Mouse (Mus musculus): ENCODE measurements around the gene Irf2. TPM values are rescaled to one million over a fixed set of nuclear protein-coding genes. Genes with fewer than 3 reads are reported as not detected.

Irf2 gene
- total and polyA plus RNA-seq, 3 experiments: 4.9 to 19.4 TPM; not detected in 1

DNA sequence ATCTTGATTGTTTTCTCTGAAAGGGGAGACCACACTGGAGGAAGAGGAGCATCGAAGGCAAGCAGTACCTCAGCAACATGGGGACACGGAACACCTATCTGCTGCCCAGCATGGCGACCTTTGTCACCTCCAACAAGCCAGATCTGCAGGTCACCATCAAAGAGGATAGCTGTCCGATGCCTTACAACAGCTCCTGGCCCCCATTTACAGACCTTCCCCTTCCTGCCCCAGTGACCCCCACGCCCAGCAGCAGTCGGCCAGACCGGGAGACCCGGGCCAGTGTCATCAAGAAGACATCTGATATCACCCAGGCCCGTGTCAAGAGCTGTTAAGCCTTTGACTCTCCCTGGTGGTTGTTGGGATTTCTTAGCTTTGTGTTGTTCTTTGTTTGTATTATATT is 106.4 kb downstream of the Irf2 start:
- TF ChIP-seq BHLHE40 (IDR thresholded peaks at IDR 0.05; ENCODE audit: borderline replicate concordance, low read depth, low read length): no peak
- TF ChIP-seq ZKSCAN1 (IDR thresholded peaks at IDR 0.05; ENCODE audit: low read depth, low read length): no peak
- TF ChIP-seq TCF12 (IDR thresholded peaks at IDR 0.05; ENCODE audit: low read depth, low read length): no peak
- TF ChIP-seq MEF2A (IDR thresholded peaks at IDR 0.05; ENCODE audit: extremely low read depth, insufficient replicate concordance, low read depth, low read length, poor library complexity, severe bottlenecking): no peak
- TF ChIP-seq ETS1 (IDR thresholded peaks at IDR 0.05; ENCODE audit: low read depth, low read length): no peak
- TF ChIP-seq ZNF384 (IDR thresholded peaks at IDR 0.05; ENCODE audit: low read depth, low read length): no peak
- no peak for TF ChIP-seq ZC3H11A (IDR thresholded peaks at IDR 0.05; ENCODE audit: low read depth, low read length)
- no peak for TF ChIP-seq MAX (IDR thresholded peaks at IDR 0.05; ENCODE audit: low read length)
- no peak for TF ChIP-seq RAD21 (IDR thresholded peaks at IDR 0.05; ENCODE audit: low read depth, low read length)
- no peak for TF ChIP-seq CHD1 (IDR thresholded peaks at IDR 0.05; ENCODE audit: low read depth, low read length)
- no peak for TF ChIP-seq CHD2 (IDR thresholded peaks at IDR 0.05; ENCODE audit: low read length)
- no peak for TF ChIP-seq MAFK (IDR thresholded peaks at IDR 0.05; ENCODE audit: borderline replicate concordance, low read depth, low read length)
- Histone ChIP-seq H3K27me3 (ENCODE audit: control insufficient read depth in 1 of 2, insufficient read depth in 2 of 2, low read length in 2 of 2) (no peaks in the 10 kb centered on the region), H3K27ac (ENCODE audit: control insufficient read depth, low read depth, low read length) (no peak overlapping the region), H3K9ac (ENCODE audit: control insufficient read depth, low read depth, low read length, poor library complexity, severe bottlenecking) (no peak overlapping the region), H3K9me3 (replicated peaks; ENCODE audit: insufficient read depth, low read length) (no peaks in the 10 kb centered on the region), H3K4me1 (ENCODE audit: control insufficient read depth in 1 of 2, insufficient read depth in 2 of 2, low read length in 2 of 2) (peaks cover 17 to 40% of the 10 kb centered on the region in 2 experiments), H3K4me3 (ENCODE audit: control insufficient read depth in 1 of 2, insufficient read depth in 1 of 2, low read depth in 2 of 2, low read length in 2 of 2) (no peak overlapping the region), H3K79me2 (ENCODE audit: control insufficient read depth, insufficient read depth, low read length, poor library complexity) (no peaks in the 10 kb centered on the region), H3K36me3 (ENCODE audit: control insufficient read depth in 1 of 2, insufficient read depth in 2 of 2, low read length in 2 of 2) (peaks cover 6 to 27% of the 10 kb centered on the region in 2 experiments; a peak in 3 of 4 replicates)
- no peak for DNase-seq (ENCODE audit: low read depth, low spot score)

DNA sequence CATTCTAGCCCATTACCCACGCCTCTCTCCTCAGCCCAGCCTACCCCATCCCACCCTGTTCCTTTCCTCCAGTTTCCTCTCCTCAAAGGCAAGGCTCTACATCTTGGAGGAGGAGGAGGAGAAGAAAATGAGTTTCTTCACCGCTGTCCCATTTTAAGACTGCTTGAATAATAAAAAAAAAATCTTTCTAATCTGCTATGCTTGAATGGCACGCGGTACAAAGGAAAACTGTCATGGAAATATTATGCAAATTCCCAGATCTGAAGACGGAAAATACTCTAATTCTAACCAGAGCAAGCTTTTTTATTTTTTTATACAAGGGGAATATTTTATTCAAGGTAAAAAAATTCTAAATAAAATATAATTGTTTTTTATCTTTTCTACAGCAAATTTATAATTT is 107.4 kb downstream of the Irf2 start:
- Histone ChIP-seq H3K9me3 (replicated peaks; ENCODE audit: insufficient read depth, low read length) (no peaks in the 10 kb centered on the region), H3K4me3 (ENCODE audit: control insufficient read depth in 1 of 2, insufficient read depth in 1 of 2, low read depth in 2 of 2, low read length in 2 of 2) (no peak overlapping the region), H3K9ac (ENCODE audit: control insufficient read depth, low read depth, low read length, poor library complexity, severe bottlenecking) (no peak overlapping the region), H3K36me3 (ENCODE audit: control insufficient read depth in 1 of 2, insufficient read depth in 2 of 2, low read length in 2 of 2) (peaks cover 3 to 30% of the 10 kb centered on the region in 2 experiments; a peak in 3 of 4 replicates), H3K79me2 (ENCODE audit: control insufficient read depth, insufficient read depth, low read length, poor library complexity) (no peaks in the 10 kb centered on the region), H3K27ac (ENCODE audit: control insufficient read depth, low read depth, low read length) (no peak overlapping the region), H3K4me1 (ENCODE audit: control insufficient read depth in 1 of 2, insufficient read depth in 2 of 2, low read length in 2 of 2) (peaks cover 15 to 43% of the 10 kb centered on the region in 2 experiments), H3K27me3 (ENCODE audit: control insufficient read depth in 1 of 2, insufficient read depth in 2 of 2, low read length in 2 of 2) (no peaks in the 10 kb centered on the region)
- DNase-seq (ENCODE audit: low read depth, low spot score): no peak
- no peak for TF ChIP-seq POLR2AphosphoS2 (IDR thresholded peaks at IDR 0.05; ENCODE audit: low read length)
- no peak for TF ChIP-seq RCOR1 (IDR thresholded peaks at IDR 0.05; ENCODE audit: low read depth, low read length)
- no peak for TF ChIP-seq CTCF (IDR thresholded peaks at IDR 0.05 in 2 of 3, conservative IDR thresholded peaks at IDR 0.05 in 1 of 3; ENCODE audit: control insufficient read depth in 1 of 3, insufficient read depth in 1 of 3, low read depth in 2 of 3, low read length in 3 of 3, poor library complexity in 1 of 3, severe bottlenecking in 1 of 3)
- TF ChIP-seq HCFC1 (IDR thresholded peaks at IDR 0.05; ENCODE audit: low read depth, low read length): no peak
- TF ChIP-seq GATA1 (IDR thresholded peaks at IDR 0.05; ENCODE audit: low read depth, low read length): no peak
- TF ChIP-seq POLR2AphosphoS5 (IDR thresholded peaks at IDR 0.05; ENCODE audit: borderline replicate concordance, low read depth, low read length): no peak
- TF ChIP-seq ELF1 (IDR thresholded peaks at IDR 0.05; ENCODE audit: low read depth, low read length): no peak
- no peak for TF ChIP-seq GABPA (IDR thresholded peaks at IDR 0.05; ENCODE audit: low read depth, low read length)
- no peak for TF ChIP-seq MAX (IDR thresholded peaks at IDR 0.05; ENCODE audit: low read length)
- TF ChIP-seq MEF2A (IDR thresholded peaks at IDR 0.05; ENCODE audit: extremely low read depth, insufficient replicate concordance, low read depth, low read length, poor library complexity, severe bottlenecking): no peak
- no peak for TF ChIP-seq RAD21 (IDR thresholded peaks at IDR 0.05; ENCODE audit: low read depth, low read length)
- TF ChIP-seq MYC (IDR thresholded peaks at IDR 0.05; ENCODE audit: low read depth, low read length): no peak
- no peak for TF ChIP-seq ETS1 (IDR thresholded peaks at IDR 0.05; ENCODE audit: low read depth, low read length)
- no peak for TF ChIP-seq ZC3H11A (IDR thresholded peaks at IDR 0.05; ENCODE audit: low read depth, low read length)
- TF ChIP-seq POLR2A (IDR thresholded peaks at IDR 0.05; ENCODE audit: control insufficient read depth in 1 of 2, insufficient read depth in 1 of 2, low read depth in 1 of 2, low read length in 2 of 2, poor library complexity in 1 of 2): no peak
- no peak for TF ChIP-seq MXI1 (IDR thresholded peaks at IDR 0.05; ENCODE audit: low read depth, low read length)
- no peak for TF ChIP-seq NRF1 (IDR thresholded peaks at IDR 0.05; ENCODE audit: insufficient read depth, low read depth, low read length, poor library complexity, severe bottlenecking)
- no peak for TF ChIP-seq TBP (IDR thresholded peaks at IDR 0.05; ENCODE audit: low read depth, low read length)
- TF ChIP-seq SMC3 (IDR thresholded peaks at IDR 0.05; ENCODE audit: low read depth, low read length): no peak
